In genomic region chr8:105336373-105337130, GRCm38 (mm10) we compare ENCODE assay signal across 11 mouse cellular contexts. TPM values are rescaled to one million over a fixed set of nuclear protein-coding genes. Genes with fewer than 3 reads are reported as not detected.
DNase-seq lines count a peak whose midpoint lies in the region; ATAC-seq lines count a peak whose summit lies in the region.
"Had no signal": no experiment of that assay in that cellular context is flagged by ENCODE, and none has a peak within 500 bp of the region (broad histone marks: within the 10 kb centered on the region; RNA-seq: fewer than 3 reads in every experiment).

No protein-coding gene starts in this region.

- 48% methylated on average over 32 of the region's 32 CpGs for WGBS in midbrain, embryonic 11.5 days
- WGBS in midbrain, embryonic 10.5 days = 49% methylated on average over 32 of the region's 32 CpGs
- WGBS in hindbrain, embryonic 16.5 days = 55% methylated on average over 32 of the region's 32 CpGs

- peak; percentile 36 for ATAC-seq in midbrain, embryonic 11.5 days (ENCODE audit: low FRiP score)
- peak; percentile 30 for ATAC-seq in hindbrain, embryonic 16.5 days
- ATAC-seq in granulocyte monocyte progenitor cell, adult 5-6 weeks (replicated peaks; ENCODE audit: poor library complexity, severe bottlenecking) = no peak

- H3K4me1 ChIP-seq in midbrain, embryonic 11.5 days (ENCODE audit: control insufficient read depth, insufficient read depth, low read length) = no peaks in the 10 kb centered on the region
- H3K4me1 ChIP-seq in midbrain, embryonic 10.5 days = 0 out of 2 replicates have a peak, but pooled peaks cover 4% of the 10 kb centered on the region
- H3K4me1 ChIP-seq in hindbrain, embryonic 16.5 days (ENCODE audit: control insufficient read depth, insufficient read depth, low read depth, low read length) = no peaks in the 10 kb centered on the region
- H3K4me1 ChIP-seq: embryonic facial prominence, embryonic 12.5 days had no signal

- H3K27me3 ChIP-seq in midbrain, embryonic 11.5 days (ENCODE audit: control insufficient read depth, insufficient read depth, low read length) = no peaks in the 10 kb centered on the region
- H3K27me3 ChIP-seq in midbrain, embryonic 10.5 days (ENCODE audit: low read depth, poor library complexity, severe bottlenecking) = peaks cover 14% of the 10 kb centered on the region
- no peaks in the 10 kb centered on the region for H3K27me3 ChIP-seq in hindbrain, embryonic 16.5 days (replicated peaks; ENCODE audit: control insufficient read depth, insufficient read depth, low read length)
- H3K27me3 ChIP-seq: embryonic facial prominence, embryonic 12.5 days had no signal

- no peak overlapping the region for H3K4me3 ChIP-seq in midbrain, embryonic 11.5 days (ENCODE audit: low read depth, low read length)
- H3K4me3 ChIP-seq in midbrain, embryonic 10.5 days = no peak overlapping the region; the same call in 1 of the 2 replicates
- H3K4me3 ChIP-seq in hindbrain, embryonic 16.5 days (ENCODE audit: low read length) = peak overlapping the region; percentile 13; the same call in 1 of the 2 replicates
- H3K4me3 ChIP-seq: embryonic facial prominence, embryonic 12.5 days had no signal

- H3K9me3 ChIP-seq in midbrain, embryonic 11.5 days (ENCODE audit: control insufficient read depth, low read length) = no peaks in the 10 kb centered on the region
- H3K9me3 ChIP-seq in midbrain, embryonic 10.5 days (replicated peaks) = no peaks in the 10 kb centered on the region
- no peaks in the 10 kb centered on the region for H3K9me3 ChIP-seq in hindbrain, embryonic 16.5 days (ENCODE audit: control insufficient read depth, low read length)
- H3K9me3 ChIP-seq: embryonic facial prominence, embryonic 12.5 days had no signal

- peak; percentile 27 for DNase-seq in embryo, embryonic 11 days
- no peak for DNase-seq in embryo, embryonic 9.5 days (ENCODE audit: extremely low spot score)
- DNase-seq in midbrain, embryonic 11.5 days (ENCODE audit: low spot score, missing footprints) = no peak
- DNase-seq in midbrain, embryonic 10.5 days (ENCODE audit: low spot score) = no peak
- DNase-seq in testis, postnatal 14 days (ENCODE audit: low spot score) = peak; percentile 72
- no peak for DNase-seq in frontal cortex, postnatal 10 days (ENCODE audit: low spot score in 2 of 2)
- DNase-seq: gastrocnemius, postnatal 14 days; lung, postnatal 14 days had no signal

- no peak overlapping the region for H3K4me2 ChIP-seq in midbrain, embryonic 11.5 days
- peak overlapping the region; percentile 22; the same call in 1 of the 2 replicates for H3K4me2 ChIP-seq in hindbrain, embryonic 16.5 days (ENCODE audit: low read length)
- H3K4me2 ChIP-seq: embryonic facial prominence, embryonic 12.5 days had no signal

- H3K27ac ChIP-seq in midbrain, embryonic 11.5 days (ENCODE audit: low read depth, low read length) = no peak overlapping the region
- no peak overlapping the region for H3K27ac ChIP-seq in midbrain, embryonic 10.5 days (replicated peaks)
- no peak overlapping the region for H3K27ac ChIP-seq in hindbrain, embryonic 16.5 days (ENCODE audit: low read depth, low read length)
- H3K27ac ChIP-seq: embryonic facial prominence, embryonic 12.5 days had no signal

- H3K36me3 ChIP-seq in midbrain, embryonic 11.5 days (ENCODE audit: control insufficient read depth, insufficient read depth, low read length) = peaks cover 11% of the 10 kb centered on the region
- peaks cover 71% of the 10 kb centered on the region for H3K36me3 ChIP-seq in midbrain, embryonic 10.5 days
- 0 out of 2 replicates have a peak, but pooled peaks cover 3% of the 10 kb centered on the region for H3K36me3 ChIP-seq in hindbrain, embryonic 16.5 days (ENCODE audit: control insufficient read depth, insufficient read depth, low read length)

- H3K9ac ChIP-seq in midbrain, embryonic 11.5 days (ENCODE audit: low read length) = no peak overlapping the region
- no peak overlapping the region for H3K9ac ChIP-seq in hindbrain, embryonic 16.5 days (ENCODE audit: low read depth, low read length)
- H3K9ac ChIP-seq: embryonic facial prominence, embryonic 12.5 days had no signal

RNA-seq across cellular contexts. Expression of gene Tmem208, which starts 10.4 kb away (rescaled TPM):
- 87.6 and 91.4 TPM in 2 replicates for polyA plus RNA-seq in midbrain, embryonic 11.5 days (2014; fragmentation: Nextera tagmentation; extraction: Ambion mirVana)
- polyA plus RNA-seq in midbrain, embryonic 10.5 days (2016; fragmentation: Nextera tagmentation; extraction: Ambion mirVana) = 105 and 106 TPM in 2 replicates
- polyA plus RNA-seq in hindbrain, embryonic 16.5 days (2015; fragmentation: Nextera tagmentation; extraction: Ambion mirVana) = 144 and 150 TPM in 2 replicates
- 82.8 and 106 TPM in 2 replicates for total RNA-seq in granulocyte monocyte progenitor cell, adult 5-6 weeks (2014; fragmentation: Nextera tagmentation)
- total RNA-seq in granulocyte monocyte progenitor cell, adult 5-6 weeks (2017) = 37.1 and 64.8 TPM in 2 replicates

RNA-seq across cellular contexts. Expression of gene Lrrc29, which starts 10.5 kb away (rescaled TPM):
- polyA plus RNA-seq in midbrain, embryonic 11.5 days (2014; fragmentation: Nextera tagmentation; extraction: Ambion mirVana) = 0.91 and 1.1 TPM in 2 replicates
- 1.2 and 1.7 TPM in 2 replicates for polyA plus RNA-seq in midbrain, embryonic 10.5 days (2016; fragmentation: Nextera tagmentation; extraction: Ambion mirVana)
- polyA plus RNA-seq in hindbrain, embryonic 16.5 days (2015; fragmentation: Nextera tagmentation; extraction: Ambion mirVana) = 0.90 and 0.94 TPM in 2 replicates
- total RNA-seq in granulocyte monocyte progenitor cell, adult 5-6 weeks (2014; fragmentation: Nextera tagmentation) = 5.2 and 5.3 TPM in 2 replicates
- 2.0 and 2.3 TPM in 2 replicates for total RNA-seq in granulocyte monocyte progenitor cell, adult 5-6 weeks (2017)

RNA-seq across cellular contexts. Expression of gene Fhod1, which starts 11.2 kb away (rescaled TPM):
- 1.6 and 2.0 TPM in 2 replicates for polyA plus RNA-seq in midbrain, embryonic 11.5 days (2014; fragmentation: Nextera tagmentation; extraction: Ambion mirVana)
- polyA plus RNA-seq in midbrain, embryonic 10.5 days (2016; fragmentation: Nextera tagmentation; extraction: Ambion mirVana) = 1.9 and 2.2 TPM in 2 replicates
- polyA plus RNA-seq in hindbrain, embryonic 16.5 days (2015; fragmentation: Nextera tagmentation; extraction: Ambion mirVana) = 0.69 and 0.93 TPM in 2 replicates
- 7.0 and 12.9 TPM in 2 replicates for total RNA-seq in granulocyte monocyte progenitor cell, adult 5-6 weeks (2014; fragmentation: Nextera tagmentation)
- total RNA-seq in granulocyte monocyte progenitor cell, adult 5-6 weeks (2017) = 2.5 and 2.6 TPM in 2 replicates

RNA-seq across cellular contexts. Expression of gene Slc9a5, which starts 12.1 kb away (rescaled TPM):
- 2.9 and 3.2 TPM in 2 replicates for polyA plus RNA-seq in midbrain, embryonic 11.5 days (2014; fragmentation: Nextera tagmentation; extraction: Ambion mirVana)
- polyA plus RNA-seq in midbrain, embryonic 10.5 days (2016; fragmentation: Nextera tagmentation; extraction: Ambion mirVana) = 4.1 TPM in 2 replicates
- 12.3 and 14.5 TPM in 2 replicates for polyA plus RNA-seq in hindbrain, embryonic 16.5 days (2015; fragmentation: Nextera tagmentation; extraction: Ambion mirVana)
- total RNA-seq in granulocyte monocyte progenitor cell, adult 5-6 weeks (2014; fragmentation: Nextera tagmentation) = 0.82 and 3.8 TPM in 2 replicates
- 0.41 and 0.73 TPM in 2 replicates for total RNA-seq in granulocyte monocyte progenitor cell, adult 5-6 weeks (2017)

RNA-seq across cellular contexts. Expression of gene Elmo3, which starts 31.2 kb away (rescaled TPM):
- 0.81 and 1.8 TPM in 2 replicates for polyA plus RNA-seq in midbrain, embryonic 11.5 days (2014; fragmentation: Nextera tagmentation; extraction: Ambion mirVana)
- 1.3 and 1.5 TPM in 2 replicates for polyA plus RNA-seq in midbrain, embryonic 10.5 days (2016; fragmentation: Nextera tagmentation; extraction: Ambion mirVana)
- 1.5 and 1.6 TPM in 2 replicates for polyA plus RNA-seq in hindbrain, embryonic 16.5 days (2015; fragmentation: Nextera tagmentation; extraction: Ambion mirVana)
- total RNA-seq in granulocyte monocyte progenitor cell, adult 5-6 weeks (2014; fragmentation: Nextera tagmentation) = 2.6 and 5.6 TPM in 2 replicates
- total RNA-seq in granulocyte monocyte progenitor cell, adult 5-6 weeks (2017) = 0.05 and 3.2 TPM in 2 replicates

Comparison
In these comparisons a context has a peak if more than half of its experiments do, and no peak if none do; other contexts are left out.
1. DNase-seq: peak in embryo, embryonic 11 days (single experiment) and testis, postnatal 14 days (single experiment); none in embryo, embryonic 9.5 days (single experiment), midbrain, embryonic 11.5 days (single experiment), midbrain, embryonic 10.5 days (single experiment) and frontal cortex, postnatal 10 days (0 of 2).